Mouse (Mus musculus): ENCODE measurements around the gene Olfr554.
"Not testable (repeated sequence)": the region's sequence is repeated elsewhere in the genome, so short reads cannot be mapped to it uniquely, and the experiment has no call there.

Gene Olfr554

GRCm38 (mm10) chr7:102638132-102638531, at the start of gene Olfr554:
Gene Olfr554 (plus strand): TSS chr7:102638432.
- no peak for DNase-seq

GRCm38 (mm10) chr7:102591786-102592185, 46.4 kb upstream of the Olfr554 start, which contains the start of gene Olfr551:
Gene Olfr551 (minus strand): TSS chr7:102591886.
- DNase-seq: no peak

- DNase-seq: no peak
These were observed 40.7 kb upstream of the Olfr554 start, which contains the start of gene Olfr552 for GRCm38 (mm10) chr7:102597378-102598031. Gene Olfr552 (plus strand): TSS chr7:102597770.

GRCm38 (mm10) chr7:102618118-102618517, 20.1 kb upstream of the Olfr554 start, which contains the start of gene Olfr553:
Gene Olfr553 (minus strand): TSS chr7:102618218.
- DNase-seq: no peak

GRCm38 (mm10) chr7:102619608-102620007, 18.6 kb upstream of the Olfr554 start:
- DNase-seq: no peak

- DNase-seq: peak in 1 of 2 experiments; percentile 9
These were observed 17.9 kb upstream of the Olfr554 start for GRCm38 (mm10) chr7:102620368-102620767.

- DNase-seq: peak; percentile 9 to 37
These were observed 1.6 kb upstream of the Olfr554 start for GRCm38 (mm10) chr7:102636665-102637064.

- DNase-seq: not testable (repeated sequence)
These were observed 6.7 kb downstream of the Olfr554 start for GRCm38 (mm10) chr7:102644945-102645344.

GRCm38 (mm10) chr7:102658523-102658922, 20.3 kb downstream of the Olfr554 start, which contains the start of gene Olfr555:
Gene Olfr555 (plus strand): TSS chr7:102658823.
- no peak for DNase-seq

GRCm38 (mm10) chr7:102664599-102664998, 26.4 kb downstream of the Olfr554 start, which contains the start of gene Olfr556:
Gene Olfr556 (plus strand): TSS chr7:102664899.
- DNase-seq: no peak

- no peak for DNase-seq
These were observed 27.1 kb downstream of the Olfr554 start for GRCm38 (mm10) chr7:102665378-102665777.

GRCm38 (mm10) chr7:102676225-102676624, 38.0 kb downstream of the Olfr554 start:
- no peak for DNase-seq

- no peak for DNase-seq
These were observed 43.7 kb downstream of the Olfr554 start for GRCm38 (mm10) chr7:102681916-102682315.

- peak; percentile 70 to 72 for DNase-seq
These were observed 48.8 kb downstream of the Olfr554 start, which contains the start of gene Trim68 for GRCm38 (mm10) chr7:102686944-102687501. Gene Trim68 (minus strand): TSS chr7:102687327.

Data from cerebellum, postnatal 36 days (tissue).